Mouse (Mus musculus) megakaryocyte, embryonic 14.5 days (primary cell): ENCODE data around the gene Mpdz. TPM values are rescaled to one million over a fixed set of nuclear protein-coding genes. Genes with fewer than 3 reads are reported as not detected.

ENCODE experiments used
- H3K27me3 ChIP-seq: replicated peaks from 2 replicates; pipeline ENCODE3; 2012; ENCODE audit warnings: inconsistent platforms
- H3K36me3 ChIP-seq: replicated peaks from 2 replicates; pipeline ENCODE3; 2012; ENCODE audit warnings: low read length, inconsistent platforms, mixed read lengths
- H3K4me1 ChIP-seq: 2 replicates; pipeline ENCODE4 v1.6.1; 2012; ENCODE audit warnings: inconsistent platforms
- H3K4me3 ChIP-seq: replicated peaks from 2 replicates; pipeline ENCODE3; 2012; ENCODE audit warnings: moderate library complexity, mild to moderate bottlenecking, inconsistent platforms
- H3K9me3 ChIP-seq: 2 replicates; pipeline ENCODE4 v1.6.1; 2012; ENCODE audit warnings: inconsistent platforms
- FLI1 ChIP-seq: IDR thresholded peaks from 2 replicates; pipeline ENCODE4 v1.6.1; 2012; ENCODE audit warnings: low read length, inconsistent platforms, mixed read lengths
- GATA1 ChIP-seq: IDR thresholded peaks from 3 replicates; pipeline ENCODE4 v1.6.1; 2012; ENCODE audit warnings: mixed read lengths, low read length, inconsistent platforms, borderline replicate concordance
- polyA plus RNA-seq: library from polyadenylated mRNA; stranded (reverse); fragments of >175 nt; gene quantifications from 2 replicates; pipeline ENCODE4 v1.2.3, GENCODE M21; 2012; ENCODE audit warnings: low replicate concordance; ENCODE audit not compliant: insufficient read depth

Gene Mpdz
- polyA plus RNA-seq, 1 experiment = not detected

GRCm38 (mm10) chr4:81332439-81332841, 110.2 kb downstream of the Mpdz start:
- Histone ChIP-seq H3K9me3 (no peaks in the 10 kb centered on the region), H3K36me3 (no peaks in the 10 kb centered on the region), H3K4me1 (no peaks in the 10 kb centered on the region), H3K27me3 (no peaks in the 10 kb centered on the region), H3K4me3 (no peak overlapping the region)
- no peak for TF ChIP-seq GATA1
- no peak for TF ChIP-seq FLI1

GRCm38 (mm10) chr4:81327694-81328093, 114.9 kb downstream of the Mpdz start:
- no peaks in the 10 kb centered on the region for H3K27me3 ChIP-seq
- no peak overlapping the region for H3K4me3 ChIP-seq
- no peaks in the 10 kb centered on the region for H3K36me3 ChIP-seq
- TF ChIP-seq FLI1 (no peak), GATA1 (no peak)
- H3K9me3 ChIP-seq = peaks cover 5% of the 10 kb centered on the region; the same call in 1 of the 2 replicates
- no peaks in the 10 kb centered on the region for H3K4me1 ChIP-seq

GRCm38 (mm10) chr4:81323853-81324252, 118.8 kb downstream of the Mpdz start:
- H3K9me3 ChIP-seq = peaks cover 7% of the 10 kb centered on the region; the same call in 1 of the 2 replicates
- no peak overlapping the region for H3K4me3 ChIP-seq
- H3K4me1 ChIP-seq = no peaks in the 10 kb centered on the region

GRCm38 (mm10) chr4:81322232-81322631, 120.4 kb downstream of the Mpdz start:
- Histone ChIP-seq H3K4me1 (no peaks in the 10 kb centered on the region), H3K36me3 (no peaks in the 10 kb centered on the region), H3K4me3 (no peak overlapping the region), H3K9me3 (peaks cover 7% of the 10 kb centered on the region; the same call in 1 of the 2 replicates), H3K27me3 (no peaks in the 10 kb centered on the region)
- TF ChIP-seq FLI1 = no peak
- no peak for TF ChIP-seq GATA1

More at GRCm38 (mm10) chr4:81323853-81324252, 118.8 kb downstream of the Mpdz start:
- Histone ChIP-seq H3K36me3 (no peaks in the 10 kb centered on the region), H3K27me3 (no peaks in the 10 kb centered on the region)
- no peak for TF ChIP-seq FLI1
- TF ChIP-seq GATA1 = no peak

- H3K27me3 ChIP-seq = no peaks in the 10 kb centered on the region
- no peaks in the 10 kb centered on the region; the same call in none of the 2 replicates for H3K9me3 ChIP-seq
- no peak overlapping the region for H3K4me3 ChIP-seq
- H3K36me3 ChIP-seq = no peaks in the 10 kb centered on the region
- no peaks in the 10 kb centered on the region for H3K4me1 ChIP-seq
- TF ChIP-seq GATA1 (no peak), FLI1 (no peak)
Measured at GRCm38 (mm10) chr4:81314618-81315017, 128.0 kb downstream of the Mpdz start.

GRCm38 (mm10) chr4:81313246-81313645, 129.4 kb downstream of the Mpdz start:
- Histone ChIP-seq H3K36me3 (no peaks in the 10 kb centered on the region), H3K9me3 (peaks cover 3% of the 10 kb centered on the region), H3K4me3 (no peak overlapping the region), H3K4me1 (no peaks in the 10 kb centered on the region), H3K27me3 (no peaks in the 10 kb centered on the region)
- no peak for TF ChIP-seq FLI1
- no peak for TF ChIP-seq GATA1

- H3K36me3 ChIP-seq = no peaks in the 10 kb centered on the region
- peaks cover 3% of the 10 kb centered on the region for H3K9me3 ChIP-seq
- TF ChIP-seq FLI1 = no peak
- no peak for TF ChIP-seq GATA1
- no peak overlapping the region for H3K4me3 ChIP-seq
- H3K27me3 ChIP-seq = no peaks in the 10 kb centered on the region
- no peaks in the 10 kb centered on the region for H3K4me1 ChIP-seq
Measured at GRCm38 (mm10) chr4:81310168-81310474, 132.5 kb downstream of the Mpdz start.

- H3K36me3 ChIP-seq = no peaks in the 10 kb centered on the region
- TF ChIP-seq GATA1 (no peak), FLI1 (no peak)
- H3K9me3 ChIP-seq = peaks cover 3% of the 10 kb centered on the region
- H3K4me1 ChIP-seq = no peaks in the 10 kb centered on the region
- H3K4me3 ChIP-seq = no peak overlapping the region
- no peaks in the 10 kb centered on the region for H3K27me3 ChIP-seq
Measured at GRCm38 (mm10) chr4:81309473-81310167, 133.0 kb downstream of the Mpdz start.

GRCm38 (mm10) chr4:81307596-81308265, 134.9 kb downstream of the Mpdz start:
- H3K27me3 ChIP-seq = no peaks in the 10 kb centered on the region
- no peaks in the 10 kb centered on the region for H3K4me1 ChIP-seq
- TF ChIP-seq FLI1 (no peak), GATA1 (no peak)
- H3K9me3 ChIP-seq = peaks cover 6% of the 10 kb centered on the region
- no peak overlapping the region for H3K4me3 ChIP-seq
- no peaks in the 10 kb centered on the region for H3K36me3 ChIP-seq

- Histone ChIP-seq H3K4me3 (no peak overlapping the region), H3K36me3 (no peaks in the 10 kb centered on the region), H3K9me3 (peaks cover 12% of the 10 kb centered on the region), H3K27me3 (no peaks in the 10 kb centered on the region), H3K4me1 (no peaks in the 10 kb centered on the region)
- TF ChIP-seq FLI1 (no peak), GATA1 (no peak)
Measured at GRCm38 (mm10) chr4:81302056-81302455, 140.6 kb downstream of the Mpdz start.
